Comparison of ENCODE assay signal across 9 mouse cellular contexts in genomic region chr3:137150414-137151010, GRCm38 (mm10).
DNase-seq lines count a peak whose midpoint lies in the region; ATAC-seq lines count a peak whose summit lies in the region.
"Had no signal": no experiment of that assay in that cellular context is flagged by ENCODE, and none has a peak within 500 bp of the region (broad histone marks: within the 10 kb centered on the region; RNA-seq: fewer than 3 reads in every experiment).

No protein-coding gene starts in this region.

- H3K9ac ChIP-seq in embryonic facial prominence, embryonic 14.5 days (ENCODE audit: low read depth, low read length), result no peak overlapping the region
- H3K9ac ChIP-seq: embryonic facial prominence, embryonic 13.5 days had no signal

- H3K27me3 ChIP-seq in embryonic facial prominence, embryonic 14.5 days (replicated peaks; ENCODE audit: control insufficient read depth, insufficient read depth, low read length), result no peaks in the 10 kb centered on the region
- H3K27me3 ChIP-seq: embryonic facial prominence, embryonic 13.5 days had no signal

- ATAC-seq in embryonic facial prominence, embryonic 14.5 days (ENCODE audit: low read depth), result no peak

- no peak overlapping the region for H3K27ac ChIP-seq in embryonic facial prominence, embryonic 14.5 days (replicated peaks; ENCODE audit: low read depth, low read length)
- H3K27ac ChIP-seq: embryonic facial prominence, embryonic 13.5 days had no signal

- no peaks in the 10 kb centered on the region for H3K9me3 ChIP-seq in embryonic facial prominence, embryonic 14.5 days (ENCODE audit: control insufficient read depth, low read length)
- H3K9me3 ChIP-seq: embryonic facial prominence, embryonic 13.5 days had no signal

- no peaks in the 10 kb centered on the region for H3K4me1 ChIP-seq in embryonic facial prominence, embryonic 14.5 days (ENCODE audit: control insufficient read depth, insufficient read depth, low read length)
- H3K4me1 ChIP-seq: embryonic facial prominence, embryonic 13.5 days had no signal

- no peak overlapping the region for H3K4me3 ChIP-seq in embryonic facial prominence, embryonic 14.5 days (ENCODE audit: low read depth, low read length)
- H3K4me3 ChIP-seq: embryonic facial prominence, embryonic 13.5 days had no signal

- no peaks in the 10 kb centered on the region for H3K36me3 ChIP-seq in embryonic facial prominence, embryonic 14.5 days (ENCODE audit: control insufficient read depth, insufficient read depth, low read length)
- H3K36me3 ChIP-seq: embryonic facial prominence, embryonic 13.5 days had no signal

- intact Hi-C loops in heart, postnatal 36 days (cut with DNase I), result loop anchor here (1.0 to 5.0 kb wide), 4 partner anchors 77 to 192 kb away; partner anchors contain the start of gene Emcn
- intact Hi-C loops in left cerebral cortex, postnatal 4 days (cut with DNase I), result no loop called here

- DNase-seq in adrenal gland, adult (ENCODE audit: inconsistent age in 2 of 2, low spot score in 1 of 2), result peak; percentile 65 to 75
- no peak for DNase-seq in adrenal gland, adult 18-20 months (ENCODE audit: low spot score in 2 of 2)
- DNase-seq in adipocyte (ENCODE audit: low spot score), result peak; percentile 57
- DNase-seq in embryonic facial prominence, embryonic 14.5 days (ENCODE audit: low spot score), result peak; percentile 61
- peak; percentile 57 to 59 for DNase-seq in heart, postnatal 36 days
- DNase-seq in left cerebral cortex, postnatal 4 days, result peak; percentile 21
- peak; percentile 54 for DNase-seq in right cerebral cortex, postnatal 25 days
- DNase-seq in urinary bladder, postnatal 10 days (ENCODE audit: low spot score), result no peak

- WGBS in embryonic facial prominence, embryonic 14.5 days, result 74% methylated on average over 14 of the region's 14 CpGs

- no peak overlapping the region for H3K4me2 ChIP-seq in embryonic facial prominence, embryonic 14.5 days (ENCODE audit: low read depth, low read length)
- H3K4me2 ChIP-seq: embryonic facial prominence, embryonic 13.5 days had no signal

Comparison
In these comparisons a context has a peak if more than half of its experiments do, and no peak if none do; other contexts are left out.
1. DNase-seq: peak in adrenal gland, adult (2 of 2), adipocyte (single experiment), embryonic facial prominence, embryonic 14.5 days (single experiment), heart, postnatal 36 days (2 of 2), left cerebral cortex, postnatal 4 days (single experiment) and right cerebral cortex, postnatal 25 days (single experiment); none in adrenal gland, adult 18-20 months (0 of 2) and urinary bladder, postnatal 10 days (single experiment).